Mouse (Mus musculus): ENCODE measurements around the gene Cyp1a1. TPM values are rescaled to one million over a fixed set of nuclear protein-coding genes. Genes with fewer than 3 reads are reported as not detected.

Gene Cyp1a1
- total and polyA plus RNA-seq, 2 experiments, result 1.0 TPM

GRCm38 (mm10) chr9:57658970-57659369 lies 28.8 kb upstream of the Cyp1a1 start:
- no peak overlapping the region for H3K4me3 ChIP-seq (ENCODE audit: insufficient read depth, low read depth, low read length)
- 84% methylated on average over 4 of the region's 4 CpGs for WGBS
- H3K79me2 ChIP-seq (ENCODE audit: control insufficient read depth, insufficient read depth, low read length), result no peaks in the 10 kb centered on the region
- no peaks in the 10 kb centered on the region for H3K27me3 ChIP-seq (ENCODE audit: control insufficient read depth, insufficient read depth, low read length)
- H3K9ac ChIP-seq (ENCODE audit: low read depth, low read length), result no peak overlapping the region
- H3K4me1 ChIP-seq (ENCODE audit: control insufficient read depth, insufficient read depth, low read length), result peaks cover 11% of the 10 kb centered on the region
- TF ChIP-seq POLR2A (IDR thresholded peaks at IDR 0.05; ENCODE audit: extremely low read depth, insufficient read depth, low read length), result no peak
- no peak for TF ChIP-seq CTCF (IDR thresholded peaks at IDR 0.05; ENCODE audit: low read depth, low read length)
- no peak overlapping the region for H3K27ac ChIP-seq (replicated peaks; ENCODE audit: insufficient read depth, low read depth, low read length)
- DNase-seq (ENCODE audit: extremely low read depth, low read depth, low spot score), result no peak
- no peaks in the 10 kb centered on the region for H3K36me3 ChIP-seq (ENCODE audit: control insufficient read depth, insufficient read depth, low read length)

- Histone ChIP-seq H3K27me3 (ENCODE audit: control insufficient read depth, insufficient read depth, low read length) (no peaks in the 10 kb centered on the region), H3K4me1 (ENCODE audit: control insufficient read depth, insufficient read depth, low read length) (peaks cover 14% of the 10 kb centered on the region), H3K4me3 (ENCODE audit: insufficient read depth, low read depth, low read length) (no peak overlapping the region), H3K36me3 (ENCODE audit: control insufficient read depth, insufficient read depth, low read length) (no peaks in the 10 kb centered on the region), H3K79me2 (ENCODE audit: control insufficient read depth, insufficient read depth, low read length) (no peaks in the 10 kb centered on the region), H3K9ac (ENCODE audit: low read depth, low read length) (no peak overlapping the region), H3K27ac (replicated peaks; ENCODE audit: insufficient read depth, low read depth, low read length) (no peak overlapping the region)
- peak; percentile 75 for DNase-seq (ENCODE audit: extremely low read depth, low read depth, low spot score)
- WGBS, result 16% methylated on average over 4 of the region's 4 CpGs
- TF ChIP-seq POLR2A (IDR thresholded peaks at IDR 0.05; ENCODE audit: extremely low read depth, insufficient read depth, low read length), result no peak
- TF ChIP-seq CTCF (IDR thresholded peaks at IDR 0.05; ENCODE audit: low read depth, low read length), result peak; percentile 79
These were observed 28.0 kb upstream of the Cyp1a1 start for GRCm38 (mm10) chr9:57659774-57660173.

DNA sequence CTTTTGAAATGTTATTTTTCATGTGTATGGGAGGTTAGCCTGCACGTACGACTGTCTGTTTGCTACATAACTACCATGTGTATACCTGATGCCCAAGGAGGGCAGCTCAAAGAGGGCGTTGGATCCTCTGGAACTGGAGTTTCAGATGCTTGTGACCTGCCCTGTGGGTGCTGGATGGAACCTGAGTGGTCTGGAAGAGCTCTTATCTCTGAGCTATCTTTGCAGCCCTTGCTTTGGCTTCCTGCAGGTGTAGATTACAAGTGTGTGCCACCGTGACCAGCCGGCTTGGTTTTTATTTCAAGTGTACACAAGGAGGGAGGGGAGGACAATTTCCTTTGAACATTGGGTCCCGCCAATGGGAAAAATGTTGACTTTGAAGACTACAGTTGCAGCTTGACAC lies 27.2 kb upstream of the Cyp1a1 start:
- no peaks in the 10 kb centered on the region for H3K36me3 ChIP-seq (ENCODE audit: control insufficient read depth, insufficient read depth, low read length)
- no peak overlapping the region for H3K9ac ChIP-seq (ENCODE audit: low read depth, low read length)
- H3K4me3 ChIP-seq (ENCODE audit: insufficient read depth, low read depth, low read length), result no peak overlapping the region
- TF ChIP-seq CTCF (IDR thresholded peaks at IDR 0.05; ENCODE audit: low read depth, low read length) (no peak), POLR2A (IDR thresholded peaks at IDR 0.05; ENCODE audit: extremely low read depth, insufficient read depth, low read length) (no peak)
- peaks cover 14% of the 10 kb centered on the region for H3K4me1 ChIP-seq (ENCODE audit: control insufficient read depth, insufficient read depth, low read length)
- no peaks in the 10 kb centered on the region for H3K79me2 ChIP-seq (ENCODE audit: control insufficient read depth, insufficient read depth, low read length)
- no peak for DNase-seq (ENCODE audit: extremely low read depth, low read depth, low spot score)
- no peaks in the 10 kb centered on the region for H3K27me3 ChIP-seq (ENCODE audit: control insufficient read depth, insufficient read depth, low read length)
- WGBS, result 45% methylated on average over 6 of the region's 6 CpGs
- 0 out of 2 replicates have a peak overlapping the region, but pooled peaks have one; percentile 21 for H3K27ac ChIP-seq (replicated peaks; ENCODE audit: insufficient read depth, low read depth, low read length)

DNA sequence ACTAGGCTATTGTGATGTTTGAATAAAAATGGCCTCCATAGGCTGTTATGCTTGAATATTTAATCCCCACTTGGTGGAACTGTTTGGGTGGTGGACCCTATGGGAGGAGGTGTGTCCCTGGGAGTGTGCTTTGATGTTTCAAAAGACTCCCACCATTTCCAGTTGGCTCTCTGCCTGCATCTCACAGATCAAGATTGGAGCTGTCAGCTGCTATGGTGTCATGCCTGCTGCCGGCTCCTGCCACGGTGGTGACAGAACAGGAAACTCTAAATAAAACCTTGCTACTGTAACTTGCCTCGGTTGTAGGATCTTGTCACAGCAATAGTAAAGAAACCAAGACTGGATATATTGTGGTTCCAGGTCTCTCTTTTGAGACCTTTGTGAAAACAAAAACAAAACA lies 26.2 kb upstream of the Cyp1a1 start:
- Histone ChIP-seq H3K27ac (replicated peaks; ENCODE audit: insufficient read depth, low read depth, low read length) (no peak overlapping the region), H3K79me2 (ENCODE audit: control insufficient read depth, insufficient read depth, low read length) (no peaks in the 10 kb centered on the region), H3K4me3 (ENCODE audit: insufficient read depth, low read depth, low read length) (no peak overlapping the region), H3K4me1 (ENCODE audit: control insufficient read depth, insufficient read depth, low read length) (peaks cover 11% of the 10 kb centered on the region), H3K36me3 (ENCODE audit: control insufficient read depth, insufficient read depth, low read length) (no peaks in the 10 kb centered on the region), H3K9ac (ENCODE audit: low read depth, low read length) (no peak overlapping the region), H3K27me3 (ENCODE audit: control insufficient read depth, insufficient read depth, low read length) (no peaks in the 10 kb centered on the region)
- TF ChIP-seq POLR2A (IDR thresholded peaks at IDR 0.05; ENCODE audit: extremely low read depth, insufficient read depth, low read length) (no peak), CTCF (IDR thresholded peaks at IDR 0.05; ENCODE audit: low read depth, low read length) (no peak)
- DNase-seq (ENCODE audit: extremely low read depth, low read depth, low spot score), result no peak
- 64% methylated on average over 3 of the region's 3 CpGs for WGBS

DNA sequence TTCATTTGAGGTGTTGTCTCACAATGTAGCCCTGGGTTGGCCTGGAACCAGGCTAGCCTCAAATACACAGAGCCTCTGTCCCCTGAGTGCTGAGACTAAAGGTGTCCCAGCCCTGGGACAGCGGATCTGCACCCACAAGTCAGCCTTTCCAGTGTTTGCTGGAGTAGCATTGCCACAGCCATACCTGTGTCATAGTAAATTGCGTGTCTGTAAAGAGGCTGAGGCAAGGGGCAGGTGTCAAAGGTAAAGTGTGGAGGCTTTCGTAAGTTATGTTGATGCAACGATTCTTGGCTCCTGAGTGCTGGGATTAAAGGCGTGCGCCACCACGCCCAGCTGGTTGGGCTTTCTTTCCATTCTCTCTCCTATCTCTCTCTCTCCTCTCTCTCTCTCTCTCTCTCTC lies 23.1 kb upstream of the Cyp1a1 start:
- Histone ChIP-seq H3K27me3 (ENCODE audit: control insufficient read depth, insufficient read depth, low read length) (no peaks in the 10 kb centered on the region), H3K27ac (replicated peaks; ENCODE audit: insufficient read depth, low read depth, low read length) (peak overlapping the region; percentile 75), H3K4me1 (ENCODE audit: control insufficient read depth, insufficient read depth, low read length) (peaks cover 28% of the 10 kb centered on the region), H3K79me2 (ENCODE audit: control insufficient read depth, insufficient read depth, low read length) (no peaks in the 10 kb centered on the region), H3K36me3 (ENCODE audit: control insufficient read depth, insufficient read depth, low read length) (no peaks in the 10 kb centered on the region), H3K9ac (ENCODE audit: low read depth, low read length) (peak overlapping the region; percentile 13; the same call in 1 of the 2 replicates), H3K4me3 (ENCODE audit: insufficient read depth, low read depth, low read length) (no peak overlapping the region)
- WGBS, result 23% methylated on average over 7 of the region's 7 CpGs
- peak; percentile 97 for DNase-seq (ENCODE audit: extremely low read depth, low read depth, low spot score)
- TF ChIP-seq POLR2A (IDR thresholded peaks at IDR 0.05; ENCODE audit: extremely low read depth, insufficient read depth, low read length) (no peak), CTCF (IDR thresholded peaks at IDR 0.05; ENCODE audit: low read depth, low read length) (no peak)

DNA sequence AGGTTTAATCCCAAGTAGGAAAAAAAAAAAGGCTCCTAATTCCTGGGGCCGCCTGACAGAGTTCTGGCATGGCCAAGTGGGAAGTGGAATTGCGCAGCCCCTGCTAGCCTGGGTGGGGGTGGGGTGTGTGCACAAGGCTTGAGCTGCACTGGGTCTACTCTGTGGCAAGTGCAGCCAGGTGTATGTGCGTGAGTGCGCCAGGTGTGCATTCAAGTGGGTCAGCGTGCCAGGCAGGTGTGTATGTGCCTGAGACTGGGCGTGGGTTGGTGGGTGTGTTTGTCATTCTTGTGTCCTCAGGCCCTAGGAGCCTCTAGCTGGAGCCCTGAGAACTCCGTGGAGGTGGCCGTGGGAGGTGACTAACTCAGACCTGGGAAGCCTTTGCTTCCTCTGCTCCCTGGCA lies 21.2 kb upstream of the Cyp1a1 start:
- Histone ChIP-seq H3K4me3 (ENCODE audit: insufficient read depth, low read depth, low read length) (no peak overlapping the region), H3K4me1 (ENCODE audit: control insufficient read depth, insufficient read depth, low read length) (peaks cover 30% of the 10 kb centered on the region), H3K9ac (ENCODE audit: low read depth, low read length) (no peak overlapping the region), H3K27me3 (ENCODE audit: control insufficient read depth, insufficient read depth, low read length) (no peaks in the 10 kb centered on the region), H3K79me2 (ENCODE audit: control insufficient read depth, insufficient read depth, low read length) (no peaks in the 10 kb centered on the region), H3K36me3 (ENCODE audit: control insufficient read depth, insufficient read depth, low read length) (no peaks in the 10 kb centered on the region), H3K27ac (replicated peaks; ENCODE audit: insufficient read depth, low read depth, low read length) (no peak overlapping the region)
- TF ChIP-seq CTCF (IDR thresholded peaks at IDR 0.05; ENCODE audit: low read depth, low read length) (no peak), POLR2A (IDR thresholded peaks at IDR 0.05; ENCODE audit: extremely low read depth, insufficient read depth, low read length) (no peak)
- no peak for DNase-seq (ENCODE audit: extremely low read depth, low read depth, low spot score)
- WGBS, result 92% methylated on average over 8 of the region's 8 CpGs
